ENCODE assay signal across 7 mouse cellular contexts in the genomic region with DNA sequence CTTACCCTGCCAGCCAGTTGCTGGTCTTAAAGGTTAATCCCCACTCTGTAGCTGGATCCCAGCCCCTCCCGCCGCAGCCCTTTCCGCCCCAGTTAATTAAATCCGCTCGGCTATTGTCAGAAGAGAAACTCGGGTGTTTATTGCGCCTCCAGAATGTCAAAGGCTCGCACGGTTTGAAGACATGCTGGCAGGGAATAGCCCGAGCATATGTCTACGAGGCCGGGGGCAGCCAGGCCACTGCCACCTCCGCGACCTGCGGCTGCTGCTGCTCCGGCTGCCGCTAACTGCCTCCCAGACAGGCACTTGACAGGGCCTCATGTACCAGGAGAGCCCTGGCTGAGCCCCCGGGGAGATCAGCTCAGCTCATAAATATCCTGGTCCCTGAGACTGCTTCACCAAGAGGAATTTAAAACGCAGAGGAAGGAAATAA.
DNase-seq lines count a peak whose midpoint lies in the region; ATAC-seq lines count a peak whose summit lies in the region.

No protein-coding gene starts in this region.

- peak; percentile 58 for DNase-seq in lung, postnatal 10 days
- DNase-seq in lung, postnatal 14 days = no peak
- DNase-seq in embryonic facial prominence, embryonic 11.5 days (ENCODE audit: low spot score) = peak; percentile 61
- no peak for DNase-seq in urinary bladder, postnatal 36 days (ENCODE audit: low spot score in 2 of 2)
- no peak for DNase-seq in right cerebral cortex, adult 18-20 months

- no peaks in the 10 kb centered on the region for H3K36me3 ChIP-seq in embryonic facial prominence, embryonic 11.5 days (replicated peaks; ENCODE audit: control insufficient read depth, insufficient read depth, low read depth, low read length)
- no peaks in the 10 kb centered on the region for H3K36me3 ChIP-seq in intestine, embryonic 16.5 days (ENCODE audit: control insufficient read depth, insufficient read depth, low read length)
- no peaks in the 10 kb centered on the region for H3K36me3 ChIP-seq in neural tube, embryonic 13.5 days

- H3K27ac ChIP-seq in embryonic facial prominence, embryonic 11.5 days (replicated peaks; ENCODE audit: low read depth, low read length) = peak overlapping the region; percentile 28; the same call in 1 of the 2 replicates
- 0 out of 2 replicates have a peak overlapping the region, but pooled peaks have one; percentile 7 for H3K27ac ChIP-seq in intestine, embryonic 16.5 days (ENCODE audit: low read length)
- H3K27ac ChIP-seq in neural tube, embryonic 13.5 days (replicated peaks) = peak overlapping the region; percentile 94

- H3K4me3 ChIP-seq in embryonic facial prominence, embryonic 11.5 days (ENCODE audit: low read depth, low read length) = peak overlapping the region; percentile 8; the same call in 1 of the 2 replicates
- no peak overlapping the region for H3K4me3 ChIP-seq in intestine, embryonic 16.5 days (ENCODE audit: low read length)
- peak overlapping the region; percentile 30 for H3K4me3 ChIP-seq in neural tube, embryonic 13.5 days

- H3K4me2 ChIP-seq in embryonic facial prominence, embryonic 11.5 days (ENCODE audit: low read depth, low read length) = peak overlapping the region; percentile 46
- H3K4me2 ChIP-seq in intestine, embryonic 16.5 days (ENCODE audit: low read depth, low read length) = peak overlapping the region; percentile 35
- peak overlapping the region; percentile 56 for H3K4me2 ChIP-seq in neural tube, embryonic 13.5 days

- H3K4me1 ChIP-seq in embryonic facial prominence, embryonic 11.5 days (ENCODE audit: control insufficient read depth, insufficient read depth, low read length) = peaks cover 40% of the 10 kb centered on the region
- H3K4me1 ChIP-seq in intestine, embryonic 16.5 days (ENCODE audit: control insufficient read depth, insufficient read depth, low read length) = peaks cover 77% of the 10 kb centered on the region
- peaks cover 100% of the 10 kb centered on the region for H3K4me1 ChIP-seq in neural tube, embryonic 13.5 days (replicated peaks)

- no peak for ATAC-seq in embryonic facial prominence, embryonic 11.5 days (replicated peaks; ENCODE audit: insufficient number of reproducible peaks, low FRiP score, low TSS enrichment, low read depth)
- no peak for ATAC-seq in intestine, embryonic 16.5 days
- ATAC-seq in neural tube, embryonic 13.5 days (ENCODE audit: low read depth) = peak; percentile 6; the same call in 1 of the 2 replicates

- no peaks in the 10 kb centered on the region for H3K9me3 ChIP-seq in embryonic facial prominence, embryonic 11.5 days (replicated peaks; ENCODE audit: control insufficient read depth, low read length)
- H3K9me3 ChIP-seq in intestine, embryonic 16.5 days (ENCODE audit: control insufficient read depth, low read length) = no peaks in the 10 kb centered on the region
- no peaks in the 10 kb centered on the region for H3K9me3 ChIP-seq in neural tube, embryonic 13.5 days

- 4% methylated on average over 19 of the region's 19 CpGs for WGBS in embryonic facial prominence, embryonic 11.5 days
- WGBS in intestine, embryonic 16.5 days = 8% methylated on average over 19 of the region's 19 CpGs
- WGBS in neural tube, embryonic 13.5 days = 4% methylated on average over 19 of the region's 19 CpGs

- H3K9ac ChIP-seq in embryonic facial prominence, embryonic 11.5 days (replicated peaks; ENCODE audit: low read length) = peak overlapping the region; percentile 28; the same call in 1 of the 2 replicates
- peak overlapping the region; percentile 49 for H3K9ac ChIP-seq in intestine, embryonic 16.5 days (ENCODE audit: low read depth, low read length)
- peak overlapping the region; percentile 65 for H3K9ac ChIP-seq in neural tube, embryonic 13.5 days

- no peaks in the 10 kb centered on the region for H3K27me3 ChIP-seq in embryonic facial prominence, embryonic 11.5 days (ENCODE audit: control insufficient read depth, insufficient read depth, low read length)
- H3K27me3 ChIP-seq in intestine, embryonic 16.5 days (replicated peaks; ENCODE audit: control insufficient read depth, insufficient read depth, low read length) = no peaks in the 10 kb centered on the region
- H3K27me3 ChIP-seq in neural tube, embryonic 13.5 days = no peaks in the 10 kb centered on the region

Comparison
In these comparisons a context has a peak if more than half of its experiments do, and no peak if none do; other contexts are left out.
1. DNase-seq: peak in lung, postnatal 10 days (single experiment) and embryonic facial prominence, embryonic 11.5 days (single experiment); none in lung, postnatal 14 days (single experiment), urinary bladder, postnatal 36 days (0 of 2) and right cerebral cortex, adult 18-20 months (single experiment).
2. H3K27ac ChIP-seq: peak in every context shown above with its lines; median percentile 94 in neural tube, embryonic 13.5 days; 28 in embryonic facial prominence, embryonic 11.5 days; 7 in intestine, embryonic 16.5 days.
3. Peak in every context shown above with its lines, with median percentiles within 50 percentile points of each other: H3K4me2 ChIP-seq and H3K9ac ChIP-seq.